Mouse (Mus musculus) ES-E14 (cell line): ENCODE data around the gene Plcg2. TPM values are rescaled to one million over a fixed set of nuclear protein-coding genes. Genes with fewer than 3 reads are reported as not detected.

Experiments used
- DNase-seq: peaks from one replicate; pipeline ENCODE4 v3.0.0-alpha.2; 2013; ENCODE audit warnings: low read depth, low spot score
- H3K27ac ChIP-seq: 2 replicates; pipeline ENCODE4 v1.5.1; 2012; ENCODE audit warnings: low read depth, mild to moderate bottlenecking, low read length, moderate library complexity, mixed read lengths; ENCODE audit not compliant: poor library complexity, insufficient read depth, severe bottlenecking
- H3K36me3 ChIP-seq: 2 replicates; pipeline ENCODE4 v1.6.1; 2012; ENCODE audit warnings: mild to moderate bottlenecking, low read length, moderate library complexity, mixed read lengths; ENCODE audit not compliant: control insufficient read depth, poor library complexity, insufficient read depth, severe bottlenecking
- H3K4me1 ChIP-seq, 2 experiments: fragments of 150-350 bp in 1 of 2; sonication (generic) in 1 of 2; 2 replicates each; pipeline ENCODE4 v1.6.1; 2012; ENCODE audit warnings: low read length in 2 of 2, mild to moderate bottlenecking in 1 of 2, mixed read lengths in 1 of 2; ENCODE audit not compliant: control insufficient read depth in 2 of 2, insufficient read depth in 2 of 2, poor library complexity in 1 of 2
- H3K4me3 ChIP-seq, 2 experiments: fragments of 150-350 bp in 1 of 2; sonication (generic) in 1 of 2; 2 replicates each; pipeline ENCODE4 v1.5.1; 2012; ENCODE audit warnings: low read length in 2 of 2, low read depth in 1 of 2, mild to moderate bottlenecking in 1 of 2, mixed read lengths in 1 of 2; ENCODE audit not compliant: insufficient read depth in 1 of 2, poor library complexity in 1 of 2, severe bottlenecking in 1 of 2
- H3K9ac ChIP-seq: 2 replicates; pipeline ENCODE4 v1.6.1; 2012; ENCODE audit warnings: low read depth, mild to moderate bottlenecking, low read length, mixed read lengths; ENCODE audit not compliant: poor library complexity, insufficient read depth, severe bottlenecking
- H3K9me3 ChIP-seq: fragments of 150-350 bp; sonication (generic); 2 replicates; pipeline ENCODE4 v1.6.1; 2012; ENCODE audit warnings: low read depth, mild to moderate bottlenecking, low read length; ENCODE audit not compliant: control insufficient read depth, insufficient read depth
- CHD2 ChIP-seq: IDR thresholded peaks from 2 replicates; pipeline ENCODE4 v1.6.1; 2014; ENCODE audit warnings: mild to moderate bottlenecking, low read depth, low read length, inconsistent platforms
- HCFC1 ChIP-seq: IDR thresholded peaks from 2 replicates; pipeline ENCODE4 v1.6.1; 2012; ENCODE audit warnings: low read length, inconsistent platforms, borderline replicate concordance; ENCODE audit not compliant: insufficient read depth
- MAFK ChIP-seq: IDR thresholded peaks from 2 replicates; pipeline ENCODE4 v1.6.1; 2014; ENCODE audit warnings: mild to moderate bottlenecking, low read depth, low read length, inconsistent platforms; ENCODE audit not compliant: insufficient read depth
- ZC3H11A ChIP-seq: IDR thresholded peaks from 2 replicates; pipeline ENCODE4 v1.6.1; 2012; ENCODE audit warnings: low read depth, mild to moderate bottlenecking, inconsistent platforms, low read length, borderline replicate concordance
- ZNF384 ChIP-seq: IDR thresholded peaks from 2 replicates; pipeline ENCODE4 v1.6.1; 2012; ENCODE audit warnings: low read depth, low read length, inconsistent platforms
- in situ Hi-C, 2 experiments: fragments of 600-800 bp; cut with MboI; formaldehyde crosslinking; loops; one replicate each; pipeline ENCODE4 v1.15.1; 2025; ENCODE audit warnings: low sequenced_read_pairs in 2 of 2, inconsistent platforms in 1 of 2; ENCODE audit not compliant: unreplicated experiment in 2 of 2
- total RNA-seq: library from RNA; depleted of rRNA; stranded (reverse); fragments of 300-350 nt; gene quantifications from 2 replicates; pipeline ENCODE4 v1.2.3, GENCODE M21; 2012

Plcg2 gene
- total RNA-seq, 1 experiment: 32.4 TPM

DNA sequence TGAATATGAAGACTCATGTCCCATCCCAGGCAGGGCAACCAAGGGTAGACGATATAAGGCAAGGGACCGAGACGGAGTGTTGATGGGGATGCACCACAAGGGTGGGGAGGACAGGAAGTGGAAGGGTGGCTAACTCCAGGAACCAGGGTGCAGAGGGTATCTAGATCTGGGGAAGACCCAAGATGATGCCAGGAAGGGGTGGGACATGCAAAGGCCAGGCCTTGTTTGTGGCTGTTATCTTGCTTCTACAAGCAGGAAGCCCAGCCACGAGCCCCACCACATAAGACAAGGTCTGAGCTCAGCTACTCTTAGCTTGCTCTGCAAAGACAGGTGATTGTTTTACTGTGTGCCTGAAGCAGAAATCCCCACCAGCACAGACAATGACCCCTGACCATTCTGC is 50.4 kb downstream of the Plcg2 start:
- peaks cover 0 to 3% of the 10 kb centered on the region in 2 experiments; a peak in 1 of 4 replicates for H3K4me1 ChIP-seq
- no peak overlapping the region for H3K9ac ChIP-seq
- in situ Hi-C loops: no loop called here
- H3K27ac ChIP-seq: no peak overlapping the region
- TF ChIP-seq MAFK (no peak), ZC3H11A (no peak), ZNF384 (no peak), CHD2 (no peak), HCFC1 (no peak)
- no peak overlapping the region for H3K4me3 ChIP-seq
- no peaks in the 10 kb centered on the region for H3K36me3 ChIP-seq
- DNase-seq: no peak
- H3K9me3 ChIP-seq: no peaks in the 10 kb centered on the region

GRCm38 (mm10) chr8:117550529-117550928 is 52.4 kb downstream of the Plcg2 start:
- Histone ChIP-seq H3K36me3 (no peaks in the 10 kb centered on the region), H3K9me3 (no peaks in the 10 kb centered on the region), H3K9ac (no peak overlapping the region), H3K27ac (no peak overlapping the region), H3K4me1 (no peaks in the 10 kb centered on the region), H3K4me3 (no peak overlapping the region)
- in situ Hi-C loops: no loop called here
- TF ChIP-seq CHD2 (no peak), ZC3H11A (no peak), MAFK (no peak), ZNF384 (no peak), HCFC1 (no peak)
- DNase-seq: no peak

DNA sequence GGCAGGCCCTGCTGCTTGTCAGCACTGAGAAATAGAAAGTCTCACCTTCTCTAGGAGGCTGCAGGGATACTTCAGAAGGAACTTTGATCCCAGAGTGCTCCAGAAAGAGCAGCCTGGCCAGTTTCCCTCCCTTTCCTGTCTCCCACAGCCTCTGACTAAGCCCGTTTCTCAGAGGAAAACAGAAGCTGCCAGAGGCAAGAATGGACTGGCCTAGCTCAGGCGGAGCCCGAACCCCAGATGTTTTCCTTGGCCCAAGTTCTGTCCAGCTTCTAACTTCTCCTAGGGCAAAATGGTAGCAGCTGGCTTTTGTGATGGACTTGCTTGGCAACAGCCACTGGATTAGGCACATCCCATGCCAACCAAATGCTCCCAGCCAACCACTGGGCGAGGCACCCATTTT is 62.9 kb downstream of the Plcg2 start:
- H3K4me1 ChIP-seq: peaks cover 3 to 12% of the 10 kb centered on the region in 2 experiments
- in situ Hi-C loops: no loop called here
- no peaks in the 10 kb centered on the region for H3K9me3 ChIP-seq
- no peak overlapping the region for H3K4me3 ChIP-seq
- H3K36me3 ChIP-seq: no peaks in the 10 kb centered on the region; the same call in 1 of the 2 replicates
- peak overlapping the region; percentile 7; the same call in 1 of the 2 replicates for H3K9ac ChIP-seq
- no peak for TF ChIP-seq MAFK
- TF ChIP-seq ZNF384: no peak
- no peak for TF ChIP-seq ZC3H11A
- no peak for TF ChIP-seq CHD2
- TF ChIP-seq HCFC1: no peak
- no peak overlapping the region for H3K27ac ChIP-seq
- no peak for DNase-seq

DNA sequence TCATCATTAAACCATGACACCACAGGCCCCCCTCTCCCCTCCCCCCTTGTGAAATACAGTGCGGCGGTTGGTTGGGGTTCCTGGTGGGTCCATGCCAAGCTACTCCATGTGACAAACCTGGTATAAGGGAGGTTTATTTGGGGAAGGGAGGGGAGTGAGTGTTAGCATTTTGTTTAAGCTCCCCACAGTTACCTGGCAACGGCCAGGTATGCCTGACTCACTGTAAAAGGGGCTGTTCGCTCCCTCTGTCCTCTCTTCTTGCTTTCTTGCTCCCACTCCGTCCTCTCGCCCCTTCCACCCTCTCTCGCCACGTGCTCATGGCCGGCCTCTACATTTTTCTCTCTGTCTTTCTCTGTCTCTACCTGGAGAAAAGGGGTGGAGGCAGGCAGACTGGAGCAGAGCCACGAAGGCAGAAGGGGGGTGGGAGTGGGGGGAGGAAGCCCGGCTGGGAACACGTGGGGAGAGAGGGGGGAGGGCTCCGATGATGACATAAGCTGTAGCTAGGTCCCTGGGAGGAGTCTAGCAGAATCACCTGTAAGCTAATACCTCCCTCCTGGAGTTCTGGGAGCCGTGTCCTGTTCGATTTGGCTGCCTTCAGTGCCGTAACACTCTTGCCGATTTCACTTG is 63.8 kb downstream of the Plcg2 start:
- H3K9ac ChIP-seq: peak overlapping the region; percentile 65
- no peak for TF ChIP-seq MAFK
- peaks cover 3 to 12% of the 10 kb centered on the region in 2 experiments for H3K4me1 ChIP-seq
- DNase-seq: peak; percentile 34
- H3K27ac ChIP-seq: peak overlapping the region; percentile 73
- H3K36me3 ChIP-seq: no peaks in the 10 kb centered on the region; the same call in 1 of the 2 replicates
- no peaks in the 10 kb centered on the region for H3K9me3 ChIP-seq
- peak overlapping the region; percentile 30 to 58 for H3K4me3 ChIP-seq
- in situ Hi-C loops: no loop called here

- H3K9ac ChIP-seq: peak overlapping the region; percentile 65
- H3K36me3 ChIP-seq: no peaks in the 10 kb centered on the region; the same call in 1 of the 2 replicates
- H3K9me3 ChIP-seq: no peaks in the 10 kb centered on the region
- TF ChIP-seq MAFK (no peak), ZC3H11A (no peak), ZNF384 (no peak), HCFC1 (no peak), CHD2 (no peak)
- H3K4me1 ChIP-seq: peaks cover 3 to 12% of the 10 kb centered on the region in 2 experiments
- H3K4me3 ChIP-seq: peak overlapping the region; percentile 30 to 58
- H3K27ac ChIP-seq: peak overlapping the region; percentile 73
- in situ Hi-C loops: no loop called here
- peak; percentile 40 for DNase-seq
Observed at GRCm38 (mm10) chr8:117562445-117563014, 64.4 kb downstream of the Plcg2 start.
